Mouse (Mus musculus) olfactory bulb, adult 2 months (tissue): ENCODE results near the gene Setd7.

ENCODE experiments used
- CTCF ChIP-seq: fragments of 200-500 bp; IDR thresholded peaks from 2 replicates; pipeline ENCODE4 v1.5.1; 2012; ENCODE audit warnings: low read depth, mild to moderate bottlenecking, low read length, moderate library complexity; ENCODE audit not compliant: insufficient read depth
- POLR2A ChIP-seq: fragments of 200-500 bp; IDR thresholded peaks from 2 replicates; pipeline ENCODE4 v1.6.1; 2012; ENCODE audit warnings: mild to moderate bottlenecking, low read depth, low read length, moderate library complexity; ENCODE audit not compliant: insufficient read depth

DNA sequence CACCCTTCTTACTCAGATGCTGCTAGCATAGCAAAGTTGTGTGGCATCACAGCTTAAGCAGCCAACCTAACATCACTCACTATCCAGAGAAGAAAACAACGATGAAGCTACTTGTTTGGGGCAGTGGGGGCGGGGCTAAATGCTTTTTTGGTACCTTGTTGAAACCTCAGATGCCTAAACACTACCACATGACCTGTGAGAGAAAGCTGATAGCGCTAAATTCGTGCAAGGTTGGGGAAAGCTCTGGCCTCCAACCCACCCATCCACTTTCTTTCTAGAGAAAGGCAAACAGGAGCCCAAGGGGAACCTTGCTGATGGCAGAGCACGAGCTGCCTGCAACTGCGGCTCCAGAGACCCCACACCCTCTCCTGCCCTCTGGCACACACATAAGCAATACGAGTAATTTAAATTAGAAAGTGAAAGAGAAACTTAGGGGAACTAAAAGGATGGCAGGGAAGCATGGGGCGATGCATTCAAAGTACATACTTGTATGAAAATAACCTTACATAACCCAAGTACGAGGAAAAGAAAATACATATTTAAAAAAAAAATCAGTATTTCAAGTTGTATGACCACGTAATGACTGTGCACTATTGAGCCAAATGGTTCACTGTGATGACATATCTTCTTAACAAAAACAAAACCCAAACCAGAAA is 7.7 kb downstream of the Setd7 start:
- TF ChIP-seq POLR2A (no peak), CTCF (no peak)
